Mouse (Mus musculus) frontal cortex, adult (tissue): Measurements from ENCODE around the gene Prdx6b.

Experiments
- ATAC-seq: cut with Nextera tagmentation; 2 replicates; pipeline ENCODE4 v1.9.2; 2017; ENCODE audit warnings: mild to moderate bottlenecking, moderate library complexity, mixed read lengths; ENCODE audit not compliant: low TSS enrichment

The Prdx6b gene

DNA sequence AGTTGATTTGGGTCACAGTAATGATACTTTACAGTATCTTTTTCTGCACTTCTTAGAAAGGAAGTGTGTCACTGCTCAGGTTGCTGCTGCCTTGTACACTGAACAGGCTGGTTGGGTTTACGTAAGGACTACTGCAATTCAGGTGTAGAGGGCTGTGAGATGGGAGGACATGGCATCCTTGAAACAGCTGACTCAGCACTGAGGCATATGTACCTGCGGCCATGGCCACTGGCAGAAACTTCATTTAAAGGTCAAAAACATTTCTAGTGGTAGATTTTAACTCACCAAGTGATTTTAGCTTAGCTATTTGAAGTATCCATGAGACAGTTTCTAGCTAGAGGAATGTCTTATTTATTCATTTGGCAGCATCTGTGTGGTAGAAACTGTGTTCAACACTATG is 33.5 kb downstream of the Prdx6b start:
- ATAC-seq = no peak

DNA sequence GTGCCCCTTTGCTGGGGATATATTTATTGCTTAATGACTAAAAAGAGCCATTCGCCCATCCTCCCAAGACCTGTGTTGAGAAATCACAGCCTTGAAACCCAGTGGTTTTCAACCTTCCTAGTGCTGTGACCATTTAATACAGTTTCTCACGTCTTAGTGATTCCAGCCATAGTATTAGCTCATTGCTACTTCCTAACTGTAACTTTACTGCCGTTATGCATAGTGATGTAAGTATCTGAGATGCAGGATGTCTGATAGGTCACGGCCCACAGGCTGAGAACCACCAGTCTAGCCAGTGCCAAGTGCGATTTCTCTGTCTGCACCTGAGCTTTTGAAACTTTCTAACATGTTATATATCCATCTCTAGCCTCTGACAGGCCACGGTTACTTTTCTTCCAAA is 35.0 kb downstream of the Prdx6b start:
- no peak for ATAC-seq

DNA sequence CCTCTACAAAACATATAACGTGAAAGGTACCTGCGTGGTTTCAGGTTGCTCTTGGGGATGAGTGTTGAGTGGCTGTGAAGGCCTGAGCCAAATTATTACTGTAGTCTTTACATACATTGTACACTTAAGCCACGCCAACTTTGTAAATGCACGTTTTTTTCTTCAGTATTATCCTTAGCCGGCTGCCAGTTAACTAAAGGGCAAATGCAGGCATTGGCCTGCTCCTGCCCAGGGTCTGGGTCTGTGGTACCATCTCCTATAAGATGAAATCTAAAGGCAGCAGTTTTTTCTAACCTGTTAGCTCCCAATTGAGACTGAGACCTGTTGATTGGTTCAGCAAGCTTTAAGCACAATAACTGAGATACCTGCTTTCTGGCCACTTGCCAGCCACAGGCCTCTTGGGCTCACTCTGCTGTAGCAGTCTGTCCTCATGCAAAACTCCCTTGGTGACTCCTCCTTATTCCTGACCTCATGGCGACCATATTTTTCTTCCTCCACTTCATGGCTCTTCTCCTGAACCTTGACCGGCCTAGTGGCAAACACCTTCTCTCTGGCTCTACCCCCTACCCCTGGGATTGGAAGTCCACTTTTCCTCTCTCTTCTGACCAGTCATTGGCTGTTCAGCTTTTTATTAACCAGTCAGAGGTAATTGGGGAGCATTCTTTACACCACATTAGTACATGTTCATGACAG is 36.8 kb downstream of the Prdx6b start:
- no peak for ATAC-seq

DNA sequence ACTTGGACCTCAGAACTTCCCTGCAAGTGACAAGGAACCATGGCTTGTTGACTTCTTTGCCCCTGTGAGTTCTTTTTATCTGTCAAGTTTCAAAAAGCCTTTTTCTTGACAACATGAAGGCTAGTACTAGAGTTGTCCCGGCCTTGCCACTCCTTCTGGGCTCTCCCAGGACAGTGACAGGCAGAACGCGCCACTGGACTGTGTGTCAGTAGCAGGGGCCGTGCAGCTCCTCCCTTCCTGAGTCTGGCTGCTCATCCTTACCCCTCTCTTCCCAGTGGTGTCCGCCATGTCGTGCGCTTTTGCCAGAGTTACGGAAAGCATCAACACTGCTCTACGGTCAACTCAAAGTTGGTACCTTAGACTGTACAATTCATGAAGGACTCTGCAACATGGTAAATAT is 48.3 kb downstream of the Prdx6b start:
- ATAC-seq = no peak
